Mouse (Mus musculus) spleen, adult 2 months (tissue): ENCODE measurements around the gene Mphosph6. TPM values are rescaled to one million over a fixed set of nuclear protein-coding genes. Genes with fewer than 3 reads are reported as not detected.

ENCODE experiments used
- DNase-seq, 2 experiments: peaks; one replicate each; pipeline versions ENCODE4 v3.0.0 to v3.0.0-alpha.2; 2012 to 2021; ENCODE audit warnings: low spot score in 2 of 2, low read depth in 1 of 2
- H3K27ac ChIP-seq: fragments of 200-500 bp; 2 replicates; pipeline ENCODE4 v1.5.1; 2012; ENCODE audit warnings: low read length, inconsistent platforms; ENCODE audit not compliant: insufficient read depth
- H3K27me3 ChIP-seq: fragments of 200-500 bp; 2 replicates; pipeline ENCODE4 v1.6.1; 2012; ENCODE audit warnings: mild to moderate bottlenecking, moderate library complexity, low read length, inconsistent platforms; ENCODE audit not compliant: control insufficient read depth, insufficient read depth
- H3K36me3 ChIP-seq: fragments of 200-500 bp; 2 replicates; pipeline ENCODE4 v1.6.1; 2012; ENCODE audit warnings: mild to moderate bottlenecking, low read length, inconsistent platforms; ENCODE audit not compliant: control insufficient read depth, insufficient read depth
- H3K4me1 ChIP-seq: fragments of 200-500 bp; 2 replicates; pipeline ENCODE4 v1.6.1; 2011; ENCODE audit warnings: inconsistent platforms; ENCODE audit not compliant: control insufficient read depth, insufficient read depth, insufficient read length
- H3K4me3 ChIP-seq: fragments of 200-500 bp; 2 replicates; pipeline ENCODE4 v1.5.1; 2011; ENCODE audit warnings: mild to moderate bottlenecking, inconsistent platforms; ENCODE audit not compliant: insufficient read depth, insufficient read length; ENCODE audit errors: extremely low read depth
- CTCF ChIP-seq: fragments of 200-500 bp; IDR thresholded peaks from 2 replicates; pipeline ENCODE4 v1.5.1; 2011; ENCODE audit warnings: mild to moderate bottlenecking, inconsistent platforms; ENCODE audit not compliant: insufficient read depth, insufficient read length, insufficient replicate concordance; ENCODE audit errors: extremely low read depth
- POLR2A ChIP-seq: fragments of 200-500 bp; IDR thresholded peaks from 2 replicates; pipeline ENCODE4 v1.6.1; 2011; ENCODE audit warnings: low read depth, low read length, inconsistent platforms
- WGBS: fragments of 180-500 bp; shearing (Covaris S2); methylation state at CpG from one replicate; pipeline ENCODE4 v1.1.7; 2018; 5-methylcytosine and 5-hydroxymethylcytosine counted together
- polyA plus RNA-seq: library from polyadenylated mRNA; depleted of rRNA; stranded (reverse); fragments of >200 nt; gene quantifications from 2 replicates; pipeline ENCODE4 v1.2.3, GENCODE M21; 2012; rRNA removed

The Mphosph6 gene
- 2.5 and 3.0 TPM in 2 replicates for polyA plus RNA-seq

DNA sequence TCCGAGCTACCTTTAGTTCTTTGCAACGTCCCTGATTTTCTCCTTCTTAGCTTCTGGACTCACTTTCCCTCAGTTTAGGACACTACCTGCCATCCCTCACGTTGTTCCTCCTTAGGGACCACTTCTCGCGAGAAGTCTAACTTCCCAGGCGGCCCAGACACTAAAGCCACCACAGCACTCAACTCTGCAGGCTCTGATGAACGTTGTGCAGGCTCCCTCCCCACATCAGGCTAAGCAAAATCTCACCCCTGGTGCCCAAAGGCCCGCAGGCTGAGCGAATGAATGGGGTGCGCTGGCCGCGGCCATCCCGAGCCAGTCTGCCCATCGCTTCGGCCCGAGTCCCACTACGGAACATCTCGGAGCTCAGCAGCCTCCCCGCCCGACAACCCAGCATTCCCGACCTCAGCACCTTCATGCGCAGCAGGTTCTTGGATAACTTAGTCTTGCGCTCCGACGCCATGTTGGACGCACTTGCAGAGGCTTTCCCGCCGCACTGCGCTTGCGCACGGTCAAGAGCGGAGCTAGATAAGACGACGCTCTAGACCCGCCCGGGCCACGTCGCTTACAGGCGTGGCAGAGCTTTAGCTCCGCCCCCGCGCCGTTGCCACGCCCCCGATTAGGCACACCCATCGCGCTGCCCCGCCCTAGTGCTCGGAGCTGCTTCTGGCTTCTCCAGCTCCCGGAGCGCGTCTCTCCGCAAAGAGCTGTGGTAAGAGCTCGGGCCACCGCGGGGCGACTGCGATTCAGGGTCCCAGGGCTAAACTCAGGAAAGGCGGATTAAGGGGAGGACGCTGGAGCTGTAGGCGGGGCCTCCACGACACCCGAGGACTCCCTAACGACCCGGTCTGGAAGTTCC lies at the start of gene Mphosph6:
Mphosph6 (minus strand) TSS at position 501 of the 856 bp plus-strand sequence.
- WGBS: 1% methylated on average over 65 of the region's 65 CpGs
- Histone ChIP-seq H3K36me3 (peaks cover 3% of the 10 kb centered on the region), H3K4me1 (no peaks in the 10 kb centered on the region; the same call in 1 of the 2 replicates), H3K4me3 (peak within 1 kb of the TSS; percentile 85), H3K27me3 (no peaks in the 10 kb centered on the region), H3K27ac (peak within 1 kb of the TSS; percentile 39)
- TF ChIP-seq CTCF (no peak), POLR2A (peak; percentile 78)
- DNase-seq: peak; percentile 93 to 95

DNA sequence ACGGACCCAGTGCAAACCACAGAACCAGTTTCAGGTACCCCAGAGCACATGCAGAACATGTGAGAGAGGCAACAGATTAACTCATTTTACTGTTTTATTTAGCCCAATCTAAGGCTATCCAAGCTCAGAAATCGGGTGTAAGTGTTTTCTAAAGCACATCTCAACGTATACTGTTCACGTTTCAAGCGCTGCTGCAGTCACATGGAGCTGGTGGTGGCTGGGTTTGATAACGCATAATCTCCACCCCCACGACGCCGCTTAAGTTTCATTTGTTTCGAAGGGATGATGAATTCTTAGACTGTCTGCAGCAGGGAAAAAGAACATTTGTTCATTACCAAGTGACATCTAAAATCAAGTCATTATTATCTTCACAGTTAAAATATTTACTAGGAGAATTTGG lies 48.7 kb upstream of the Mphosph6 start:
- no peak overlapping the region for H3K4me3 ChIP-seq
- H3K27me3 ChIP-seq: no peaks in the 10 kb centered on the region
- no peaks in the 10 kb centered on the region for H3K4me1 ChIP-seq
- DNase-seq: no peak
- no peak for TF ChIP-seq CTCF
- TF ChIP-seq POLR2A: no peak
- WGBS: 86% methylated on average over 10 of the region's 10 CpGs
- no peaks in the 10 kb centered on the region for H3K36me3 ChIP-seq
- no peak overlapping the region for H3K27ac ChIP-seq

DNA sequence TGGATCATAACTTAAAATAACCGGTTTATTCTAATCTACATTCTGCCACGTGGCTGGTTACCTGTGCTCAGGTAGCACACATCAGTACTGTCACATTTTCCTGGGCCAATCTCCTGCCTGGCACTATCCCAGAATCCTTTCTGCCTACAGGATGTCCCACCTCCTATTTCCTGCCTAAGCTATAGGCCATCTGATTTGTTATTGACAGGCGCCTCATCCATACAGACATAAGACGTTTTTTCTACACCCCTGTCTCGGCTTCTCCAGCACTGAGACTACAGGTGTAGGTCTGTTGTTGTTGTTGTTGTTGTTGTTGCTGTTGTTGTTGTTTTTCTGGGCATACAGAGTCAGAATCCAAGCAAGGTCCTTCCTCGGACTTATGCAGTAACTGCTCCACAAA lies 46.1 kb upstream of the Mphosph6 start:
- Histone ChIP-seq H3K36me3 (no peaks in the 10 kb centered on the region), H3K4me3 (no peak overlapping the region), H3K27ac (no peak overlapping the region), H3K27me3 (no peaks in the 10 kb centered on the region), H3K4me1 (no peaks in the 10 kb centered on the region)
- no peak for DNase-seq
- TF ChIP-seq POLR2A (no peak), CTCF (no peak)
- WGBS: 92% methylated on average over 6 of the region's 6 CpGs

DNA sequence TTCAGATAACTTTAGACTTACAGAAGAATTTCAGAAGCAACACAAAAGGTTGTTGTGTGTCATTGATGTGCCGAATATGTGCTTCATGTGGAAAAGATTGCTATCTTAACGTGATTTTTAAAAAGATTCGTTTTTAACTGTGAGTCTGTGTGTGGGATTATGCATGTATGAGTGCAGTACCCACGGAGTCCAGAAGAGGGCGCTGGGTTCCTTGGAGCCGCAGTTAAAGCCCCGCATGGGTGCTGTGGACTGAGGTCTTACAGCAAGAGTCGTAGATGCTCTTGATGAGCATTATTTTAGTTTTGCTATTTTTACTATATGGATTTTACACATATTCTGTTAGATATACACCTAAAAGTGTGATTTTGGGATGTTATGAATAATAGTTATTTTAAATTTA lies 42.0 kb upstream of the Mphosph6 start:
- no peak overlapping the region for H3K4me3 ChIP-seq
- TF ChIP-seq POLR2A (no peak), CTCF (no peak)
- no peaks in the 10 kb centered on the region for H3K4me1 ChIP-seq
- H3K36me3 ChIP-seq: no peaks in the 10 kb centered on the region
- H3K27me3 ChIP-seq: no peaks in the 10 kb centered on the region
- no peak overlapping the region for H3K27ac ChIP-seq
- WGBS: 88% methylated on average over 8 of the region's 8 CpGs
- no peak for DNase-seq

DNA sequence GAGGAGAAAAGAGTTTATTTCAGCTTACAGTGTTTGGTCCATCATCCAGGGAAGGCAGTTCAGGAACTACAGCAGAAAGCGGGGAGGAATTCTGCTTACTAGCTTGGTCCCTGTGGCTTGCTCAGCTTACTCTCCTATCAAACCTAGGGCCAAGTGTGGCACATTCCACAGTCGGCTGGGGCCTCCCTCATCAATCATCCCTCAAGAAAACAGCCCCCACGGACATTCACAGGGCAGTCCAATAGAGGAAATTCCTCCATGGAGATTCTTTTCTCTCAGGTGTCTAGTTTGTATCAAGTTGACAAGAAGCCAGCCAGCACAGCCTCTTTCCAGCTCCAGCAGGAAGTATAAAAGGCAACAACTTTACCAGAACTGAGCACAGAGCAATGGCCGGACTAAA lies 11.8 kb upstream of the Mphosph6 start:
- Histone ChIP-seq H3K27ac (no peak overlapping the region), H3K36me3 (no peaks in the 10 kb centered on the region), H3K4me1 (no peaks in the 10 kb centered on the region), H3K4me3 (no peak overlapping the region), H3K27me3 (no peaks in the 10 kb centered on the region)
- no peak for DNase-seq
- TF ChIP-seq CTCF (no peak), POLR2A (no peak)
- WGBS: 59% methylated on average over 4 of the region's 4 CpGs

DNA sequence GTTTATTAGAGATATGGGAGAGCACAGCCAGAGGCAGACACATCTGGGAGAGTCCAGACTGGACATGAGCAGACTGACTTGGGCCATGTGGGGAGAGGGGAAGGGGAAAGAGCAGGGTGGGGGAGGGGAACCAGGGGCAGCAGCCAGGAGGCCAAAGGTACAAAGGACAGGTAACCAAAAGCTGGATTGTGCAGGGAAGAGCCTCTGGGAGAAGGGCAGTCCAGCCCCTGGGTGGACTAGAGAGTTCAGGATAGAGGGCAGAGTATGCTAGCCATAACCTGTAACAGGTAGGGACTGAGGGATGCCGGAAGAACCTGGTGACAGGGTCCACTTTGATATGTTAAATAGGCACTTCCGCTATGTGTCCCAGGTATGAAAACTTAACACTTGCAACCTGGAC lies 8.9 kb upstream of the Mphosph6 start:
- H3K27me3 ChIP-seq: no peaks in the 10 kb centered on the region
- no peak overlapping the region for H3K27ac ChIP-seq
- H3K36me3 ChIP-seq: no peaks in the 10 kb centered on the region
- DNase-seq: no peak
- no peak overlapping the region for H3K4me3 ChIP-seq
- H3K4me1 ChIP-seq: no peaks in the 10 kb centered on the region
- no peak for TF ChIP-seq POLR2A
- no peak for TF ChIP-seq CTCF
- 95% methylated on average over 2 of the region's 2 CpGs for WGBS

DNA sequence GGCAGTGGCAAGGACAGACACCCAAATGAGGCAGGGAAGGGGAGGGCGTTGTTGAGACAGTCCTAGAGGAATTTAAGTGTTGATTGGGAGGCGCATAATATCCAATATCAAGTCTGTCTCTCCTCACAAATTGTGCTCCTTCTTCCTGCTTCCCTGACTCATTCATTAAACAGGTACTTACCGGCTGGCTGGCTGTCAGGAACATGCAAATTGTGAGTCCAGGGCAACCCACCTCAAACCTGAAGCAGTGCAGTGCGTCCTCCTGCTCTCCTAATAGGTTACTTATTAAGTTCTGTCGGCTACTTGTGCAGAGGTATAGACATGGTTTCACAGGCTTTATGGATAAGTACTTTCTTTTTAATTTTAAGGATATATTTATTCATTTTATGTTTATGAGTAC lies 3.7 kb upstream of the Mphosph6 start:
- H3K27me3 ChIP-seq: no peaks in the 10 kb centered on the region
- H3K36me3 ChIP-seq: no peaks in the 10 kb centered on the region
- WGBS: 81% methylated on average over 5 of the region's 5 CpGs
- H3K27ac ChIP-seq: no peak overlapping the region
- DNase-seq: no peak
- H3K4me3 ChIP-seq: no peak overlapping the region
- TF ChIP-seq POLR2A (no peak), CTCF (no peak)
- H3K4me1 ChIP-seq: no peaks in the 10 kb centered on the region; the same call in 1 of the 2 replicates
